Mouse (Mus musculus): ENCODE results near the gene Etfrf1. TPM values are rescaled to one million over a fixed set of nuclear protein-coding genes. Genes with fewer than 3 reads are reported as not detected.

The Etfrf1 gene
- polyA plus RNA-seq, 1 experiment = 37.1 TPM

- Histone ChIP-seq H3K4me3 (replicated peaks; ENCODE audit: insufficient read depth, low read depth, low read length) (no peak overlapping the region), H3K4me1 (ENCODE audit: control insufficient read depth, insufficient read depth, low read length) (no peaks in the 10 kb centered on the region), H3K27me3 (ENCODE audit: control insufficient read depth, insufficient read depth, low read length) (no peaks in the 10 kb centered on the region), H3K27ac (ENCODE audit: insufficient read depth, low read length) (no peak overlapping the region)
- TF ChIP-seq CTCF (IDR thresholded peaks at IDR 0.05; ENCODE audit: borderline replicate concordance, insufficient read depth, low read depth, low read length) (no peak), POLR2A (IDR thresholded peaks at IDR 0.05; ENCODE audit: borderline replicate concordance, insufficient read depth, low read length) (no peak)
- DNase-seq = no peak
- 73% methylated on average over 10 of the region's 10 CpGs for WGBS
Measured at GRCm38 (mm10) chr6:145205142-145205541, 5.8 kb upstream of the Etfrf1 start.

DNA sequence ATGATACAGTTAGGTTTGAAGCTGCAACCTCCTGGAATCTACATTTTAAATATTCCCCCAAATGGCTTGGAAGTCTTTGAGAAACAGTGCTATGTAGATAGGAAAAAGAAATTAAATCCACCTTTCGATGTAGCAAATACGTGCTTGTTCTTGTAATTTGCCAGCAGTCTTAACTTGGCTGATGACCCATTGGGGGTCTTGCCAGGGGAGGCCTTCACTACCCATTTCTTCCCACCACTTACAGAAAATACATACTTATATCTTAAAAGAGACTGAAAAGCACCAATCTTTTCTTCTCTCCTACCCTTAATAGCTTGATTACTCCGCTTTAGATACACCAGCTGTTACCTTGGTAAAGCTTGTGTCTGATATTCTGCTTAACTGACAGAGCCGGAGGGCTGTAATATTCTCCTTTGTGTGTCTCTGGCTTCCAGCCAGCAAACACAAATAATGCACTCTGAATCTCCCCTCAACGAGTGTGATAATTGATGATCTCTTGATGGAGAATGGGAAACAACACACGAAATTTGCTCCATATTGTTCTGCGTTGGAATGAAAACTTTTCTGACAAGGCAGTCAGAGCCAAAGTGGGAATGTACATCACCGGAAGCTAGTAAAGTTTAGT lies 766 bp upstream of the Etfrf1 start:
- TF ChIP-seq CTCF (IDR thresholded peaks at IDR 0.05; ENCODE audit: borderline replicate concordance, insufficient read depth, low read depth, low read length) (no peak), POLR2A (IDR thresholded peaks at IDR 0.05; ENCODE audit: borderline replicate concordance, insufficient read depth, low read length) (no peak)
- H3K4me1 ChIP-seq (ENCODE audit: control insufficient read depth, insufficient read depth, low read length) = no peaks in the 10 kb centered on the region
- H3K27ac ChIP-seq (ENCODE audit: insufficient read depth, low read length) = no peak overlapping the region
- H3K27me3 ChIP-seq (ENCODE audit: control insufficient read depth, insufficient read depth, low read length) = no peaks in the 10 kb centered on the region
- WGBS = 10% methylated on average over 8 of the region's 8 CpGs
- H3K4me3 ChIP-seq (replicated peaks; ENCODE audit: insufficient read depth, low read depth, low read length) = peak overlapping the region; percentile 62
- DNase-seq = no peak

- TF ChIP-seq CTCF (IDR thresholded peaks at IDR 0.05; ENCODE audit: borderline replicate concordance, insufficient read depth, low read depth, low read length) = no peak
- TF ChIP-seq POLR2A (IDR thresholded peaks at IDR 0.05; ENCODE audit: borderline replicate concordance, insufficient read depth, low read length) = no peak
- Histone ChIP-seq H3K4me1 (ENCODE audit: control insufficient read depth, insufficient read depth, low read length) (no peaks in the 10 kb centered on the region), H3K4me3 (replicated peaks; ENCODE audit: insufficient read depth, low read depth, low read length) (peak overlapping the region; percentile 82), H3K27ac (ENCODE audit: insufficient read depth, low read length) (peak overlapping the region; percentile 58), H3K27me3 (ENCODE audit: control insufficient read depth, insufficient read depth, low read length) (no peaks in the 10 kb centered on the region)
- DNase-seq = no peak
- WGBS = 5% methylated on average over 21 of the region's 21 CpGs
Measured at GRCm38 (mm10) chr6:145211376-145212305, 707 bp downstream of the Etfrf1 start.

GRCm38 (mm10) chr6:145213916-145214315 lies 3.0 kb downstream of the Etfrf1 start:
- Histone ChIP-seq H3K4me1 (ENCODE audit: control insufficient read depth, insufficient read depth, low read length) (no peaks in the 10 kb centered on the region), H3K27ac (ENCODE audit: insufficient read depth, low read length) (no peak overlapping the region), H3K4me3 (replicated peaks; ENCODE audit: insufficient read depth, low read depth, low read length) (no peak overlapping the region), H3K27me3 (ENCODE audit: control insufficient read depth, insufficient read depth, low read length) (no peaks in the 10 kb centered on the region)
- TF ChIP-seq POLR2A (IDR thresholded peaks at IDR 0.05; ENCODE audit: borderline replicate concordance, insufficient read depth, low read length) (no peak), CTCF (IDR thresholded peaks at IDR 0.05; ENCODE audit: borderline replicate concordance, insufficient read depth, low read depth, low read length) (no peak)
- 87% methylated on average over 2 of the region's 2 CpGs for WGBS
- no peak for DNase-seq

- DNase-seq = no peak
Measured at GRCm38 (mm10) chr6:145215826-145216225, 4.9 kb downstream of the Etfrf1 start.

DNA sequence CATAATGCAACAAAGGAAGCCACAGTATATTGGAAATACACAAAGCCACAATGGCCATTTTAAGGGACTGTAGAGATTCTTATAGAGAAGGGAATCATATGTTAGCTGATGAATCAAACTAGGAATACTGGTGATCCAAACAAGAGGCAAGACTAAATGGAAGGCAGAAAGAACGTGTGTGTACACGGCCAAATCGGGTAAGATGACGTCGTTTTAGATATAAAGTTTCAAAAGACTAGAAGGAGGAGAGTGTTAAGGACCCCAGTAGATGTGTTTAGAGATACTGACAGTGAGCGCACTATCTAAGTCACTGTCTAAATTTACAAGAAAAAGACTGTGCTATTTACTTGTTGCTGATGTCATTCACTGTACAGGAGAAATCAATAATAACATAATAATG lies 13.3 kb downstream of the Etfrf1 start:
- Histone ChIP-seq H3K27me3 (ENCODE audit: control insufficient read depth, insufficient read depth, low read length) (no peaks in the 10 kb centered on the region), H3K4me1 (ENCODE audit: control insufficient read depth, insufficient read depth, low read length) (no peaks in the 10 kb centered on the region), H3K27ac (ENCODE audit: insufficient read depth, low read length) (no peak overlapping the region), H3K4me3 (replicated peaks; ENCODE audit: insufficient read depth, low read depth, low read length) (no peak overlapping the region)
- DNase-seq = no peak
- 94% methylated on average over 6 of the region's 6 CpGs for WGBS
- TF ChIP-seq POLR2A (IDR thresholded peaks at IDR 0.05; ENCODE audit: borderline replicate concordance, insufficient read depth, low read length) = no peak
- TF ChIP-seq CTCF (IDR thresholded peaks at IDR 0.05; ENCODE audit: borderline replicate concordance, insufficient read depth, low read depth, low read length) = no peak

More at GRCm38 (mm10) chr6:145215826-145216225, 4.9 kb downstream of the Etfrf1 start:
- no peaks in the 10 kb centered on the region for H3K4me1 ChIP-seq (ENCODE audit: control insufficient read depth, insufficient read depth, low read length)
- H3K27me3 ChIP-seq (ENCODE audit: control insufficient read depth, insufficient read depth, low read length) = no peaks in the 10 kb centered on the region
- WGBS = 94% methylated on average over 3 of the region's 3 CpGs
- H3K27ac ChIP-seq (ENCODE audit: insufficient read depth, low read length) = no peak overlapping the region
- no peak for TF ChIP-seq CTCF (IDR thresholded peaks at IDR 0.05; ENCODE audit: borderline replicate concordance, insufficient read depth, low read depth, low read length)
- TF ChIP-seq POLR2A (IDR thresholded peaks at IDR 0.05; ENCODE audit: borderline replicate concordance, insufficient read depth, low read length) = no peak
- H3K4me3 ChIP-seq (replicated peaks; ENCODE audit: insufficient read depth, low read depth, low read length) = no peak overlapping the region

DNA sequence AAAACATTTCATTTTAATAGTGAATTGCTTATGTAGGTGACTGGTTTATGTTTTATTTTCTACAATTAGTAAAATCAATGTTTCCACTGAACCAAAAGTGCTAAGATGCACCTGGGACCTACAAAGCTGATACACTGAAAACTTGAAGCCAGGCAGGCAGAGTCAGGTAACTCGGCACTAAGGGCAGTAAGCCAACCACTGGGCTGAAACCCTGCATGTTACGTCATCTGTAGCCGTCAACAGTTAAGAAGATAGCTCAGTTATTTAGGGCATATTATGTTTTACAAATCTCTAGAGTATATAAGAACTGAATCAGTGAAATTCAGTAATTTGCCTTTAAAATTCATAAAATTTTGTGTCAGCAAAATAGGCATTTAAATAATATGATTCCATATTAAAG lies 15.4 kb downstream of the Etfrf1 start:
- no peaks in the 10 kb centered on the region for H3K27me3 ChIP-seq (ENCODE audit: control insufficient read depth, insufficient read depth, low read length)
- H3K4me3 ChIP-seq (replicated peaks; ENCODE audit: insufficient read depth, low read depth, low read length) = no peak overlapping the region
- WGBS = 30% methylated on average over 3 of the region's 3 CpGs
- no peaks in the 10 kb centered on the region for H3K4me1 ChIP-seq (ENCODE audit: control insufficient read depth, insufficient read depth, low read length)
- TF ChIP-seq POLR2A (IDR thresholded peaks at IDR 0.05; ENCODE audit: borderline replicate concordance, insufficient read depth, low read length) = no peak
- no peak for TF ChIP-seq CTCF (IDR thresholded peaks at IDR 0.05; ENCODE audit: borderline replicate concordance, insufficient read depth, low read depth, low read length)
- H3K27ac ChIP-seq (ENCODE audit: insufficient read depth, low read length) = no peak overlapping the region
- no peak for DNase-seq

All from cerebellum, adult 2 months (tissue).